In genomic region chr11:95667177-95667576, GRCm38 (mm10) we compare ENCODE assay signal across 8 mouse cellular contexts. TPM values are rescaled to one million over a fixed set of nuclear protein-coding genes. Genes with fewer than 3 reads are reported as not detected.
A peak's percentile ranks its signal among the peaks of the same experiment; 100 is the strongest.
DNase-seq lines count a peak whose midpoint lies in the region; ATAC-seq and TF ChIP-seq lines count a peak whose summit lies in the region.

No protein-coding gene starts in this region.

- no peaks in the 10 kb centered on the region for H3K9me3 ChIP-seq in hindbrain, embryonic 13.5 days
- H3K9me3 ChIP-seq in liver, embryonic 11.5 days (ENCODE audit: control insufficient read depth, low read length) = no peaks in the 10 kb centered on the region
- H3K9me3 ChIP-seq in neural tube, embryonic 15.5 days (replicated peaks) = no peaks in the 10 kb centered on the region

- no peaks in the 10 kb centered on the region for H3K27me3 ChIP-seq in hindbrain, embryonic 13.5 days
- H3K27me3 ChIP-seq in liver, embryonic 11.5 days (replicated peaks; ENCODE audit: control insufficient read depth, insufficient read depth, low read length) = no peaks in the 10 kb centered on the region
- H3K27me3 ChIP-seq in neural tube, embryonic 15.5 days (replicated peaks) = no peaks in the 10 kb centered on the region

- no peak for DNase-seq in layer of hippocampus, adult 2 months (ENCODE audit: low spot score in 2 of 2)
- DNase-seq in layer of hippocampus, postnatal 25 days (ENCODE audit: extremely low spot score in 1 of 2, low spot score in 1 of 2) = no peak
- peak; percentile 64 for DNase-seq in c-Kit-positive CD71-positive TER-119-negative erythroid progenitor cells, embryonic 14.5 days (ENCODE audit: low read depth)
- peak; percentile 53 for DNase-seq in liver, embryonic 11.5 days (ENCODE audit: low spot score)
- DNase-seq in right cerebral cortex, postnatal 4 days = no peak
- DNase-seq in right cerebral cortex, postnatal 14 days = no peak

- no peak for ATAC-seq in hindbrain, embryonic 13.5 days (ENCODE audit: low FRiP score)
- peak; percentile 68 for ATAC-seq in liver, embryonic 11.5 days (replicated peaks; ENCODE audit: low FRiP score)
- ATAC-seq in neural tube, embryonic 15.5 days (ENCODE audit: low FRiP score) = peak; percentile 29

- peak overlapping the region; percentile 85 for H3K27ac ChIP-seq in layer of hippocampus, adult 2 months
- H3K27ac ChIP-seq in hindbrain, embryonic 13.5 days = 0 out of 2 replicates have a peak overlapping the region, but pooled peaks have one; percentile 19
- H3K27ac ChIP-seq in liver, embryonic 11.5 days (ENCODE audit: low read depth, low read length) = peak overlapping the region; percentile 70
- peak overlapping the region; percentile 72 for H3K27ac ChIP-seq in neural tube, embryonic 15.5 days (replicated peaks)

- H3K9ac ChIP-seq in hindbrain, embryonic 13.5 days = peak overlapping the region; percentile 78
- peak overlapping the region; percentile 81 for H3K9ac ChIP-seq in liver, embryonic 11.5 days (ENCODE audit: low read depth, low read length)
- peak overlapping the region; percentile 67 for H3K9ac ChIP-seq in neural tube, embryonic 15.5 days (replicated peaks)

- peaks cover 31% of the 10 kb centered on the region for H3K36me3 ChIP-seq in hindbrain, embryonic 13.5 days
- peaks cover 23% of the 10 kb centered on the region for H3K36me3 ChIP-seq in liver, embryonic 11.5 days (ENCODE audit: control insufficient read depth, insufficient read depth, low read length)
- H3K36me3 ChIP-seq in neural tube, embryonic 15.5 days = peaks cover 27% of the 10 kb centered on the region

- no peak for TF ChIP-seq CTCF in layer of hippocampus, adult 2 months (conservative IDR thresholded peaks at IDR 0.05)

- peaks cover 14% of the 10 kb centered on the region for H3K4me1 ChIP-seq in hindbrain, embryonic 13.5 days (replicated peaks)
- H3K4me1 ChIP-seq in liver, embryonic 11.5 days (replicated peaks; ENCODE audit: control insufficient read depth, insufficient read depth, low read length) = 0 out of 2 replicates have a peak, but pooled peaks cover 3% of the 10 kb centered on the region
- peaks cover 19% of the 10 kb centered on the region for H3K4me1 ChIP-seq in neural tube, embryonic 15.5 days

- WGBS in hindbrain, embryonic 13.5 days = 2% methylated on average over 11 of the region's 11 CpGs
- 1% methylated on average over 11 of the region's 11 CpGs for WGBS in liver, embryonic 11.5 days
- WGBS in neural tube, embryonic 15.5 days = 3% methylated on average over 11 of the region's 11 CpGs

- H3K4me3 ChIP-seq in layer of hippocampus, adult 2 months = peak overlapping the region; percentile 91
- peak overlapping the region; percentile 68 for H3K4me3 ChIP-seq in hindbrain, embryonic 13.5 days
- peak overlapping the region; percentile 82 for H3K4me3 ChIP-seq in liver, embryonic 11.5 days (ENCODE audit: low read depth, low read length)
- H3K4me3 ChIP-seq in neural tube, embryonic 15.5 days (replicated peaks) = peak overlapping the region; percentile 80

- H3K4me2 ChIP-seq in hindbrain, embryonic 13.5 days = peak overlapping the region; percentile 92
- H3K4me2 ChIP-seq in liver, embryonic 11.5 days = peak overlapping the region; percentile 83
- peak overlapping the region; percentile 86 for H3K4me2 ChIP-seq in neural tube, embryonic 15.5 days

RNA-seq across cellular contexts. Expression of gene Phb, which starts 0.4 kb away (rescaled TPM):
- total RNA-seq in layer of hippocampus, adult 2 months (2021) = 10 to 100 TPM; 96.3 to 97.5 TPM
- 100 to 1,000 TPM in 1 of 2 experiments, 10 to 100 TPM in 1; 94.5 to 106 TPM for total RNA-seq in layer of hippocampus, postnatal 25 days (2021)
- polyA plus RNA-seq in hindbrain, embryonic 13.5 days (2015; fragmentation: Nextera tagmentation; extraction: Ambion mirVana) = 175 and 186 TPM in 2 replicates
- polyA plus RNA-seq in liver, embryonic 11.5 days (2014; fragmentation: Nextera tagmentation; extraction: Ambion mirVana) = 308 and 337 TPM in 2 replicates
- 205 and 208 TPM in 2 replicates for polyA plus RNA-seq in neural tube, embryonic 15.5 days (2015; fragmentation: Nextera tagmentation; extraction: Ambion mirVana)

RNA-seq across cellular contexts. Expression of gene Zfp652, which starts 45.3 kb away (rescaled TPM):
- total RNA-seq in layer of hippocampus, adult 2 months (2021) = 10 to 100 TPM; 49.0 to 50.5 TPM
- total RNA-seq in layer of hippocampus, postnatal 25 days (2021) = 10 to 100 TPM; 43.8 to 51.8 TPM
- 31.0 and 32.8 TPM in 2 replicates for polyA plus RNA-seq in hindbrain, embryonic 13.5 days (2015; fragmentation: Nextera tagmentation; extraction: Ambion mirVana)
- polyA plus RNA-seq in liver, embryonic 11.5 days (2014; fragmentation: Nextera tagmentation; extraction: Ambion mirVana) = 8.7 TPM in 2 replicates
- polyA plus RNA-seq in neural tube, embryonic 15.5 days (2015; fragmentation: Nextera tagmentation; extraction: Ambion mirVana) = 23.8 and 24.4 TPM in 2 replicates

RNA-seq across cellular contexts. Expression of gene B130006D01Rik, which starts 56.2 kb away (rescaled TPM):
- 1 to 10 TPM; 1.8 to 2.3 TPM for total RNA-seq in layer of hippocampus, adult 2 months (2021)
- total RNA-seq in layer of hippocampus, postnatal 25 days (2021) = 1 to 10 TPM in 1 of 2 experiments, under 1 TPM in 1; 0.69 to 2.0 TPM
- 1.6 and 1.8 TPM in 2 replicates for polyA plus RNA-seq in hindbrain, embryonic 13.5 days (2015; fragmentation: Nextera tagmentation; extraction: Ambion mirVana)
- 1.5 and 1.6 TPM in 2 replicates for polyA plus RNA-seq in liver, embryonic 11.5 days (2014; fragmentation: Nextera tagmentation; extraction: Ambion mirVana)
- polyA plus RNA-seq in neural tube, embryonic 15.5 days (2015; fragmentation: Nextera tagmentation; extraction: Ambion mirVana) = 0.99 and 1.3 TPM in 2 replicates

Comparison
In these comparisons a context has a peak if more than half of its experiments do, and no peak if none do; other contexts are left out.
1. DNase-seq: peak in c-Kit-positive CD71-positive TER-119-negative erythroid progenitor cells, embryonic 14.5 days (single experiment) and liver, embryonic 11.5 days (single experiment); none in layer of hippocampus, adult 2 months (0 of 2), layer of hippocampus, postnatal 25 days (0 of 2), right cerebral cortex, postnatal 4 days (single experiment) and right cerebral cortex, postnatal 14 days (single experiment).
2. H3K27ac ChIP-seq: peak in every context shown above with its lines; median percentile 85 in layer of hippocampus, adult 2 months; 72 in neural tube, embryonic 15.5 days; 70 in liver, embryonic 11.5 days; 19 in hindbrain, embryonic 13.5 days.
3. Peak in every context shown above with its lines, with median percentiles within 50 percentile points of each other: H3K4me3 ChIP-seq, H3K4me2 ChIP-seq and H3K9ac ChIP-seq.